Mouse (Mus musculus) liver, postnatal 0 days (tissue): ENCODE data around the gene Hivep3.

ENCODE experiments used
- CTCF ChIP-seq: sonication (generic); IDR thresholded peaks from 2 replicates; pipeline ENCODE4 v1.5.1; 2016; ENCODE audit warnings: antibody characterized with exemption, low read depth
- EP300 ChIP-seq: IDR thresholded peaks from 2 replicates; pipeline ENCODE4 v1.6.1; 2016; ENCODE audit warnings: antibody characterized with exemption, low read depth, mild to moderate bottlenecking

DNA sequence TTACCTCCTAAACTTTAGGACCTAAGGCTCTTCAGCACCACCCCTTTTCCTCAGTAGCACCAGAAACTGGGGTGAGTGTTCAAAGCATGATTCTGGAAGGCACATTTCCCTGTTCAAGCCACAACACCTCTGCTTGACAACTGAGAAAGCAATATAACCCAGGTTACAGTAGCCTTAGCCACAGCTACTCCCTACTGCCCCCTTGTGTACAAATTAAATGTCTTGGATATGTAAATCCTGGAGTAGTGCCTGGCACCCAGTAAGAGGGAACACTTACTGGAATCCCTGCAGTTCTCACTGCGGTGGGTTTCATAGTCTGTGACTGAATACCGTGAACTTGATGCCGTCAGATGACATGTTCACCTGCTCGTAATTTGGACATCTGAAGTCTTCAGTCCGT is 75.7 kb downstream of the Hivep3 start:
- TF ChIP-seq CTCF (peak; percentile 80), EP300 (no peak)
